In the genomic region with DNA sequence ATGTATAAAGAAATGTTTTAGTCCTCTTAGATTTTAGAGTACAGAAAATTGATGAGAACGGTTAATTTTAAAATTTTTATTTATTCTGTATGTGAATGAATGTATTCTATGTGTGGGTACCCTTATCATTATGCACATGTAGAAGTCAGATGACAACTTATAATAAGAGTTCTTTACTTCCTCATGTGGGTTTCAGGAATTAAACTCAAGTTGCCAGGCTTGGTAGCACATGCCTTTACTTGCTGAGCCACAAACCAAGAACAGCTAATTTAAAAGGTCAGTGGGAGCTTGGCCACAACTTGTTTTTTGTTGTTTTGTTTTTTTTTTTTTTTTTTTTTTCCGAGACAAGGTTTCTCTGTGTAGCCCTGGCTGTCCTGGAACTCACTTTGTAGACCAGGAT, we compare ENCODE assay signal across 26 mouse cellular contexts. TPM values are rescaled to one million over a fixed set of nuclear protein-coding genes. Genes with fewer than 3 reads are reported as not detected.
DNase-seq lines count a peak whose midpoint lies in the region; ATAC-seq and TF ChIP-seq lines count a peak whose summit lies in the region.
"Had no signal": no experiment of that assay in that cellular context is flagged by ENCODE, and none has a peak within 500 bp of the region (broad histone marks: within the 10 kb centered on the region; RNA-seq: fewer than 3 reads in every experiment).

No protein-coding gene starts in this region.

- no peak for TF ChIP-seq POLR2A in CH12.LX (IDR thresholded peaks at IDR 0.05; ENCODE audit: low read depth, low read length)
- TF ChIP-seq POLR2A in bone marrow macrophage, adult 2 months (IDR thresholded peaks at IDR 0.05; ENCODE audit: borderline replicate concordance, low read depth, low read length): no peak

- H3K36me3 ChIP-seq in CH12.LX (replicated peaks in 1 of 2; ENCODE audit: control insufficient read depth in 1 of 2, insufficient read depth in 1 of 2, low read length in 1 of 2): peaks cover 0 to 35% of the 10 kb centered on the region in 2 experiments

- TF ChIP-seq RAD21 in CH12.LX (IDR thresholded peaks at IDR 0.05; ENCODE audit: low read depth, low read length): no peak

- H3K4me1 ChIP-seq in CH12.LX (ENCODE audit: control insufficient read depth in 1 of 2, insufficient read depth in 2 of 2): peaks cover 6 to 70% of the 10 kb centered on the region in 2 experiments
- peaks cover 19% of the 10 kb centered on the region for H3K4me1 ChIP-seq in bone marrow macrophage, adult 2 months (ENCODE audit: control insufficient read depth, insufficient read depth, low read length)
- H3K4me1 ChIP-seq: embryonic facial prominence, embryonic 13.5 days; embryonic facial prominence, embryonic 15.5 days; forebrain, embryonic 10.5 days; forebrain, embryonic 12.5 days had no signal

- no peak overlapping the region for H3K4me2 ChIP-seq in CH12.LX (ENCODE audit: insufficient read depth, low read depth, poor library complexity, severe bottlenecking)
- H3K4me2 ChIP-seq: embryonic facial prominence, embryonic 13.5 days; embryonic facial prominence, embryonic 15.5 days; forebrain, embryonic 12.5 days had no signal

- no peak overlapping the region for H3K27ac ChIP-seq in CH12.LX (ENCODE audit: insufficient read depth, low read depth)
- peak overlapping the region; percentile 42 for H3K27ac ChIP-seq in bone marrow macrophage, adult 2 months (ENCODE audit: insufficient read depth, low read depth, low read length)
- H3K27ac ChIP-seq: embryonic facial prominence, embryonic 13.5 days; embryonic facial prominence, embryonic 15.5 days; forebrain, embryonic 10.5 days; forebrain, embryonic 12.5 days had no signal

- in situ Hi-C loops in CH12.LX (cut with MboI; ENCODE audit: low pct_ligation_motif_present, low pct_unique_long_range_greater_than_20kb, low sequenced_read_pairs): loop anchor here (10.0 kb wide), 1 partner anchor 200 kb away; a partner anchor contains a TSS

- no peak for TF ChIP-seq EP300 in CH12.LX (IDR thresholded peaks at IDR 0.05; ENCODE audit: low read length)

- H3K27me3 ChIP-seq in CH12.LX (replicated peaks): no peaks in the 10 kb centered on the region
- H3K27me3 ChIP-seq: embryonic facial prominence, embryonic 13.5 days; embryonic facial prominence, embryonic 15.5 days; forebrain, embryonic 12.5 days; Patski had no signal

- no peaks in the 10 kb centered on the region; the same call in 1 of the 2 replicates for H3K79me2 ChIP-seq in CH12.LX (replicated peaks; ENCODE audit: control insufficient read depth, extremely low read depth, insufficient read depth, poor library complexity, severe bottlenecking)

- no peak for ATAC-seq in granulocyte monocyte progenitor cell, adult 5-6 weeks (replicated peaks; ENCODE audit: poor library complexity, severe bottlenecking)
- ATAC-seq: activated CD4-positive, CD25-positive, alpha-beta regulatory T cell, adult 4 months; CD4-positive, CD25-positive, alpha-beta regulatory T cell, adult 4 months; forebrain, embryonic 14.5 days; forebrain, embryonic 16.5 days; Patski had no signal

- H3K9ac ChIP-seq in CH12.LX (ENCODE audit: insufficient read depth, low read depth): no peak overlapping the region
- H3K9ac ChIP-seq: embryonic facial prominence, embryonic 13.5 days; embryonic facial prominence, embryonic 15.5 days; forebrain, embryonic 12.5 days had no signal

- no peaks in the 10 kb centered on the region for H3K9me3 ChIP-seq in CH12.LX (replicated peaks; ENCODE audit: low read length)
- H3K9me3 ChIP-seq: embryonic facial prominence, embryonic 13.5 days; embryonic facial prominence, embryonic 15.5 days; forebrain, embryonic 10.5 days; forebrain, embryonic 12.5 days had no signal

- peak; percentile 12 for DNase-seq in CH12.LX (ENCODE audit: extremely low read depth)
- DNase-seq in lung, postnatal 14 days: no peak
- no peak for DNase-seq in gastrocnemius, adult 18-20 months (ENCODE audit: low spot score)
- DNase-seq: adrenal gland, adult 8-10 months; adrenal gland, postnatal 14 days; adrenal gland, postnatal 36 days; B cell, adult 2 months; cerebellum, adult 11 months; cerebellum, adult 18-20 months; cerebellum, adult 8-10 months; cerebellum, adult 9-11 months; cerebellum, postnatal 14 days; cerebellum, postnatal 36 days; embryo, embryonic 11 days had no signal

- no peak overlapping the region for H3K4me3 ChIP-seq in CH12.LX (replicated peaks in 1 of 3; ENCODE audit: low read depth in 2 of 3, low read length in 2 of 3, poor library complexity in 1 of 3)
- no peak overlapping the region for H3K4me3 ChIP-seq in bone marrow macrophage, adult 2 months (ENCODE audit: insufficient read depth, low read length)
- H3K4me3 ChIP-seq: embryonic facial prominence, embryonic 13.5 days; embryonic facial prominence, embryonic 15.5 days; erythroblast, embryonic 14.5 days; forebrain, embryonic 10.5 days; forebrain, embryonic 12.5 days had no signal

- TF ChIP-seq CTCF in CH12.LX (conservative IDR thresholded peaks at IDR 0.05 in 1 of 2, IDR thresholded peaks at IDR 0.05 in 1 of 2; ENCODE audit: low read depth in 2 of 2, low read length in 2 of 2): no peak
- TF ChIP-seq CTCF in bone marrow macrophage, adult 2 months (IDR thresholded peaks at IDR 0.05; ENCODE audit: low read depth, low read length): no peak

- dilution Hi-C loops in CH12.LX (cut with MboI; ENCODE audit: extremely low pct_ligation_motif_present, extremely low pct_unique_long_range_greater_than_20kb, low sequenced_read_pairs): no loop called here

TF ChIP-seq in CH12.LX, 34 proteins besides CTCF, POLR2A, EP300 and RAD21:
- TF ChIP-seq MAFK (IDR thresholded peaks at IDR 0.05; ENCODE audit: insufficient replicate concordance, low read length) (no peak), MYC (IDR thresholded peaks at IDR 0.05; ENCODE audit: low read depth, low read length) (peak; percentile 29; the same call in 1 of the 2 replicates), ZC3H11A (IDR thresholded peaks at IDR 0.05; ENCODE audit: low read depth, low read length) (no peak), MAX (IDR thresholded peaks at IDR 0.05; ENCODE audit: low read length) (no peak), SIN3A (IDR thresholded peaks at IDR 0.05; ENCODE audit: low read length) (no peak), CHD1 (IDR thresholded peaks at IDR 0.05; ENCODE audit: low read depth, low read length) (no peak), GABPA (IDR thresholded peaks at IDR 0.05; ENCODE audit: insufficient replicate concordance, low read depth, low read length) (no peak), ETS1 (conservative IDR thresholded peaks at IDR 0.05; ENCODE audit: low read depth, low read length) (no peak), ZNF384 (IDR thresholded peaks at IDR 0.05; ENCODE audit: low read depth, low read length) (peak; percentile 16; the same call in 1 of the 2 replicates), KAT2A (IDR thresholded peaks at IDR 0.05; ENCODE audit: insufficient replicate concordance, low read length) (no peak), IRF4 (IDR thresholded peaks at IDR 0.05; ENCODE audit: low read depth, low read length) (no peak)

RNA-seq across cellular contexts. Expression of a gene that starts 20.0 kb away (rescaled TPM):
- total RNA-seq in CH12.LX (2012; rRNA removed) (9.7 and 12.5 TPM in 2 replicates), CH12.LX (2014; rRNA removed) (10.7 and 11.3 TPM in 2 replicates)
- 46.0 and 50.3 TPM in 2 replicates for polyA plus RNA-seq in CH12.LX (2012; ENCODE audit: insufficient read length, low read depth)
- 22.2 and 30.7 TPM in 2 replicates for polyA plus RNA-seq in bone marrow macrophage, adult 2 months (2012; ENCODE audit: insufficient read depth, insufficient read length, missing spikeins)
- total RNA-seq in granulocyte monocyte progenitor cell, adult 5-6 weeks (2014; fragmentation: Nextera tagmentation): 45.2 and 49.5 TPM in 2 replicates
- total RNA-seq in granulocyte monocyte progenitor cell, adult 5-6 weeks (2017): 33.3 and 38.8 TPM in 2 replicates
- total RNA-seq in gastrocnemius, adult 18-20 months (2021): 10 to 100 TPM; 28.0 to 28.8 TPM

RNA-seq across cellular contexts. Expression of a gene that starts 32.2 kb away (rescaled TPM):
- 25.1 and 33.2 TPM in 2 replicates for total RNA-seq in CH12.LX (2012; rRNA removed)
- 53.6 and 64.5 TPM in 2 replicates for total RNA-seq in CH12.LX (2014; rRNA removed)
- 35.6 and 38.7 TPM in 2 replicates for polyA plus RNA-seq in CH12.LX (2012; ENCODE audit: insufficient read length, low read depth)
- 12.3 and 15.4 TPM in 2 replicates for polyA plus RNA-seq in bone marrow macrophage, adult 2 months (2012; ENCODE audit: insufficient read depth, insufficient read length, missing spikeins)
- total RNA-seq in granulocyte monocyte progenitor cell, adult 5-6 weeks (2014; fragmentation: Nextera tagmentation): 30.0 and 30.7 TPM in 2 replicates
- total RNA-seq in granulocyte monocyte progenitor cell, adult 5-6 weeks (2017): 22.1 and 23.6 TPM in 2 replicates
- 10 to 100 TPM; 44.9 to 46.8 TPM for total RNA-seq in gastrocnemius, adult 18-20 months (2021)

RNA-seq across cellular contexts. Expression of a gene that starts 47.3 kb away (rescaled TPM):
- 0.25 and 0.34 TPM in 2 replicates for total RNA-seq in CH12.LX (2012; rRNA removed)
- total RNA-seq in CH12.LX (2014; rRNA removed): 0.28 and 0.39 TPM in 2 replicates
- 0.40 and 0.54 TPM in 2 replicates for polyA plus RNA-seq in CH12.LX (2012; ENCODE audit: insufficient read length, low read depth)
- 0.31 TPM in 1 of 2 replicates, not detected in the other for polyA plus RNA-seq in bone marrow macrophage, adult 2 months (2012; ENCODE audit: insufficient read depth, insufficient read length, missing spikeins)
- 0.47 TPM in 1 of 2 replicates, not detected in the other for total RNA-seq in granulocyte monocyte progenitor cell, adult 5-6 weeks (2014; fragmentation: Nextera tagmentation)
- 0.57 TPM in 1 of 2 replicates, not detected in the other for total RNA-seq in granulocyte monocyte progenitor cell, adult 5-6 weeks (2017)
- total RNA-seq in gastrocnemius, adult 18-20 months (2021): not detected
- polyA plus RNA-seq: embryonic facial prominence, embryonic 13.5 days had no signal
